Mouse (Mus musculus): Measurements from ENCODE around the gene Olfr619.

Gene Olfr619

DNA sequence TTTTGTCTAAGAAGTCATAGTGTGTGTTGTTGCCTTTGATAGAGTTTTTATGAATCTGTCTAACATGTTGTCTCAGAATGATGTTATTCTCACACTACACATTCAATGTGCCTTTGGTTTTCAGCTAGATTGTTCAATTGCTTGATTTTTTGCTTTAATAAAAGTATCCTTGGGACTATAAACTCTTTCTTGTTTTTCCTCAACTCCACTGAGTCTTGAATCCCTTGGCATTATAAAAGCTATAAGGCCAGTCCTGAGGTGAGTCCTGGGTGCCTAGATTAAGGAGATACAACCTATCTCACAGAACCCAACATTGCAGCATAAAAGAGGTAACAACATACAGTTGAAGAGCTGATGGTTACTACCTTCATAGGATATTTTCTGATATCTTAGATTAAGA lies at the start of gene Olfr619:
TSS of gene Olfr619 (plus strand) at position 301 of the 400 bp plus-strand sequence.
- DNase-seq = no peak

DNA sequence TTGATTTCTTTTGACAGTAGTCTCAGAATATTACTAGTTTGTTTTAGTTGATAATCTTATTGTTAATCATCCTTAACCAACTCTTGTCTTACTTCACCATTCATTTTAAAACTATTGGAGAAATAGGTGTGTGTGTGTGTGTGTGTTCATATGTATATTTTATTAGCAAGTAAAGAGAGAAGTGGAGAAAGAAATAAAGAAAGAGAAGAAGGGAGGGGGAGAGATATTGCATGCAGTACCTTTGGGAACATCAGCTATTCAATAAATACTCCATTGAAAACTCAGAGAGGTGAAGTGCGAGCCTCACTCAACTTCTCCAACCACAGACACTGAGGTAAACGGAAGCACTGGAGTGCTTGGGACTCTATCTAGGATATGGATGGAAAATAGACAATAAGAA lies 44.6 kb upstream of the Olfr619 start, which contains the start of gene Olfr615:
TSS of gene Olfr615 (plus strand) at position 301 of the 400 bp plus-strand sequence.
- DNase-seq = no peak

DNA sequence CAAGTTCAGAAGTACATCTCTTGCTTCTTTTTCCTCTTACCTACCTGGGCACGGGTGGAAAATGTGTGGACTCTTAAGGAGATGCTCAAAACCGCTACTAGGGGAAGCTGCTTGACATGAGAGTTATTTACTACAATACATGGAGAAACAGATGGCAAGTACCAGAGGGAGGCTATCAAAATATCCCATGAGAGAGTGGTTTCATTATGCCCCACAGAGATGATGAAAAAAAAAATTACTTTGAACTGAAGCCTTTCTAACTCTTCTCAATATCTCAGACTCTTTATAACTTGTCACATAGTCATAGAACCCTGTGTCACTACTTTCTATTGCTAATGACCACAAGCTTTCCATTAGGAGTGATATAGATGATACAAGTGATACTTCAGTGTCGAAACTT lies 31.3 kb upstream of the Olfr619 start, which contains the start of gene Olfr616:
TSS of gene Olfr616 (minus strand) at position 101 of the 400 bp plus-strand sequence.
- DNase-seq = no peak

DNA sequence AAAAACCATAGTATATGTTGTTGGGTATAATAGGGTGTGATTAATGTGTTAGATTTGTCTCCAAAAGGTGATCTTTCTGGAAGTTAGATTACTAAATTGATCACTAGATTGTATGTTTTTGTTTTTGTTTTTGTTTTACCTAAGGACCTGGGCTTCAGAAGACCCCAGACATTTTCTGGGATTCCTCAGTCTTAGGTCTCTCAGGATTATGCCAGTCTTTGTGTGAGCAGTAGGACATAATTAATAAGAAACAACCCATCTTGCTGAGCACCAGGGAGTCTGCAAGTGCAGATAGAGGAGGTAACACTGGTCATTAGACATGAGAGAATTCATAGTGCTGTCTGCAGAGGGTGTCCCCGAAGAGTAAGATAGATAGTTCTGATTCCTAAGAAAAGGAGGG lies 27.6 kb upstream of the Olfr619 start, which contains the start of gene Olfr617:
TSS of gene Olfr617 (plus strand) at position 301 of the 400 bp plus-strand sequence.
- no peak for DNase-seq

DNA sequence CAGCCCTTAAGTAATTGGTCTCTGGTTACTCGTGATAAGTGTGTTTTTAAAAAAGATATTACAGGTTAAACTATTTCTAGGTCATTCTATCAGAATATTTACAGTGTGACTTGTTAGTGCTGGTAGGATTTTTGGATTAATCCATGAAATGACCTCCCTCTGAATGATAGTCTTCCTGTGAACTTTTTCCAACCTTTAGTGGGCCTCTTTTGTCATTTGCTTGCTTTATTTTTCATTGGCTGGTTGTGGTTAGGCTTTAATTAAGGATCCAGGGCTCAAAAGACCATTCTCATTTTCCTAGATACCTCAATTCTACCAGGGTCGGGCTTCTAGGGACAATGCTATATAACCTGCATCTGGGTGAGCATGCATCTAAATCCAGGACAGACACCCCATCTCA lies 10.6 kb upstream of the Olfr619 start, which contains the start of gene Olfr618:
TSS of gene Olfr618 (plus strand) at position 301 of the 400 bp plus-strand sequence.
- DNase-seq = no peak

DNA sequence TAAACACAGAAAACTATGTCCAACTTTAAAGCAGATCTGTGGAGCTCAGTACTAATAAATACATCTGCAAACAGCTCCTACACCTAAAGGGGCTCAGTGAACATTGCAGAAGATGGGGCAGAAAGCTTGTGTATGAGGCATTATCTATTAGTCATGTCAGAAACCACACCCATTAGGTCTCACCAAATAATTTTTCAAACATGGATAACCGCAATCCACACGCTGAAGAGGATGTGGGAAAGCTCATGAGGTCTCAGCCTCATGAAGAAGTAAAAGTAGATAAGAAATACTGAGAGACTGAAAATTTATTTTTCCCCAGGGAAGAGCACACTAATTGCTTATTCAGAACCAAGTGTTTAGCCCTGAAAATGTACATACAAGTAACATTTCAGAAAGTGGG lies 7.0 kb downstream of the Olfr619 start:
- no peak for DNase-seq

DNA sequence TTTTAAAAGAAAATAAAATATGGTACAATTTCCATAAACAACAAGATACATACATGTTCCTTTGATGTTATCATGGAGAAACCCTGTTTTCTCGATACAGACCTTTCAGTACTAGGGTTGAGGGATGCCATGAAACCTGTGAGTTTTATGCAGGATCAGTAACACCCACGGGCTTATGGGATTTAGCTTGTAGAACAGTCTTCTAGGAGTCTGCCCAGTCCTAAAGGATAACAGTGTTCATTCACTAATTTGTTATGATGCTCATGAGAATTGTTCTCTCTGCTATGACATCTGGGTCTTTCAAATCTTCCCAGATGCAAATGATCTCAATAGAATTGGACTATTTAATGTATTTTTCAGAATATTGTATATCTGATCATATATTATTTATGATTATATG lies 12.1 kb downstream of the Olfr619 start, which contains the start of gene Olfr620:
TSS of gene Olfr620 (minus strand) at position 101 of the 400 bp plus-strand sequence.
- DNase-seq = no peak

DNA sequence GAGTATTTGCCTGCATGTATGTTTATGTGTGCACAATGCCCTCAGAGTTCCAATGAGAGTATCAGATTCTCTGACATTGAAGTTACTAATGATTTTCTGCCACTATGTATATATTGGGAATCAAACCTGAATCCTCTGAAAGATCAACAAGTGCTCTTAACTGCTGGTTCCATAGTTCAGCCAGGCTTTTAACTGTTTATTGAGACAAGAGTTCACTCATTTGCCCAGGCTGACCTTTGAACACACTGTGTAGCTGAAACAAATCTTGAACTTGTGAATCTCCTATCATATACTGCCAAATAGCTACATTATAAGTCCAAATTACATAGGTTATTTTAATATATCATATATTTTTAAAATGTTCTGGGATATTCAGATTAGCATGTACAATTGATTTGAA lies 36.4 kb downstream of the Olfr619 start:
- no peak for DNase-seq

DNA sequence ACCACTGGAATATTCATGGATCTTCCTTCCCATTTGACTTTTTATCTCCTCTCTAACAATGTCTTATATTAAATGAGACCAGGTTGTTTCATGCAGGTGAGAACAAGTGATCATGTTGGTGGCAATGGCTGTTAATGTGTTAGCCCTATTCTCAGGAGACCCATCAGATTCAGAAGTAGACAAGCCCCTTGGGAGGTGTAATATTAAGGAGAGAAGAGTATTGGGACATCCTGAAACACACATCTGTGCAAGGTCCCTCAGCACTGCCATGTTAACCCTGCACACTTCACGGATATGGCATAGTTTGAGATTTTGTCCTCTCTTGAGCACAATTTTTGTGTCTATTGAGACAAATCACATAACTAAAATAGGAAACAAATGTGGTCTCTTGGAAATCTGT lies 42.2 kb downstream of the Olfr619 start, which contains the start of gene Olfr622:
TSS of gene Olfr622 (minus strand) at position 101 of the 400 bp plus-strand sequence.
- no peak for DNase-seq

DNA sequence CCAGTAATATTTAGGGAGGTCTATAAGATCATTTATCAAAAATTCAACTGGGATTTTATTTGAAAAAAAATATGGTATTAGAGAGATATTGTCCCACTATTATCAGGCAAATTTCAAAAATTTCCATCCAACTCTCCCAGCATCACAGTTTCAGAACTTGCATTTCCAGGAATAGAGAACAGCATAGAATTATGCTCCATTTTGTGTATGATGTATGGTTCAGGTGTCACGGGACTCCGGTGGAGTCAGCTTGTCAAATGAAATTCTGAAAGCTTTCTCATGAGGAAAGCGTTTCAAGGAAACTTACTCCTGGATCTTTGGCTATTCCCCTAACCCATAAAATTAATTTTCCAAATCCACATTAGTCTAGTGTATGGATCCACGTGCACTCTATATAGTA lies 43.7 kb downstream of the Olfr619 start:
- no peak for DNase-seq
